Mouse (Mus musculus) megakaryocyte, adult 5-6 weeks (primary cell): ENCODE measurements around the gene Cadm2. TPM values are rescaled to one million over a fixed set of nuclear protein-coding genes. Genes with fewer than 3 reads are reported as not detected.

ENCODE experiments used
- ATAC-seq: 2 replicates; pipeline ENCODE4 v1.8.0; 2016; ENCODE audit warnings: mild to moderate bottlenecking, inconsistent platforms; ENCODE audit not compliant: poor library complexity, severe bottlenecking
- total RNA-seq, 2 experiments: library from RNA; stranded (forward) in 1 of 2; stranded (reverse) in 1 of 2; fragments of 153-499, 151-499 nt in 1 of 2; fragments of 221-1000, 200-1000 nt in 1 of 2; gene quantifications; 2 replicates each; pipeline versions ENCODE4 v1.2.3 to v1.2.4; 2015 to 2017

The Cadm2 gene
- total RNA-seq, 2 experiments from 2014 or later = not detected

DNA sequence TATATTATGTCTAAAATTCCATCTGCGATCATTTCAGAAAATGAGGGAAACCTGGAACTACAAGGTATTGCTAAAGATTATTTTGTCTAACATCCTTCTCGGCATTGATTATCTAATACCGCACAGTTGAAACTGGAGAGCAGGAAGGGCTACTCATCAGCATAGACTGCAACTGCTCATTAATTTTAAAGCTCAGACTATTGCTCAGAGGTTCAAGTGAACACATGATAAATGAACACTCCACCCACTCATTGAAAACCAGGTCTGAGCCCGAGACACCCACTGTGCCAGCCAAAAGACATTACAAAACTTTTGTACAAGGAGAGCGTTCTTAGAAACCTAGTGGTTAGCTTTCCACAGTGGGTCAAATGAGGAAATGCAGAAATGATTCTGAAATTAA, 652.4 kb downstream of the Cadm2 start:
- no peak for ATAC-seq

DNA sequence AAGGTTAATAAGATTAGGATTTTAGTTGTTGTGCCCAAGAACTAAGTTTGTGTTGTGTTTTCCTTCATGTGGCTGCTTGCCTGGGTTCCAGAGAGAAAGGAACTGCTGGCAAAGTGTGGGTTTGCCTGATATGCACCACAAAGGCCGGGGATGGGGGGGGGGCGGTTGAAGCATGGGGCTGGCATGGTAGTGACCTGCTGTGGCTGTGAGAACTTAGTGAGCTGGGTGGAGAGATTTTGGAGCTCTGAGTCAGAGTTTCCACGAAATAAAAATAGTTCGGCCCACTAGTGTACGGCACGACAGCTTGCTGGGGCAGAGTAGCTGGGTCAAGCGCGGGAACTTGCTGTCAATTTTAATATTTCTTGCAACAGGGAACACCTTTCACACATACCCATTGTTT, 653.0 kb downstream of the Cadm2 start:
- ATAC-seq = no peak

DNA sequence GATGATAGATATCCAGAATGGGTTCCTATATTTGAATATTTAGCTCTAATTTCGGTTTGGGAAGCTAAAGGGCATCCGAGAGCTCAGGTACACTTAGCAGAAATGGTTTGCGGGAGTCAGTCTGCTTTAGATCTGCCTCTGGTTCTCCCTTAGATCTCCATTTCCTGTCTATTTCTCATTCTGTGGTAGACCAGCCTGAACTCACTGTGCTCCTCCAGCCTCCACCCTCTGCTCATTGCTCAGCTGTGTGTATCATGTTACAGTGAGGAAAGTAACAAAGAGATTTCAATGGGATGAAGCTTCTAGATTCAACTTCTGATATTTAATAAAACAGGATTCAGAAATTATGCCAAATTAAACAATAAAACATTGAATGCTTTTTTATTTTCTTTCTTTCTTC, 661.6 kb downstream of the Cadm2 start:
- ATAC-seq = no peak

DNA sequence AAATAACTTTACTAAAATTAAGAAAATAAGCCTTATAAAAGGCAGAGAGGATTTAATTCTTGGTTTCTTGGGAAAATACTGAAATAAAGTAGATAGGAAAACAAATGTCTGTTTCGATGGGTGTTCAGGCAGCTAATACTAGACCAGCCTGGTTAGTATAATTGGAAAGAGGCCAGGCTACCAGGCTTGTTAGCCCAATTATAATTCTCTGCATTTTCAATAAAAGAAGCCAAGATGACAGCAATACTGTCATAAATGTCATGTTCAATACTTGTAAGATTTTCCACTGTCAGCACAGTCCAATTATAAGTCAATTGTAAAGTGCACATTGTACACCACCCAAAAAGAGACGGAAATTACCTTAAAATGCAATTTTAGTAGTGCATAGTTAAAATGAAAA, 664.8 kb downstream of the Cadm2 start:
- no peak for ATAC-seq

DNA sequence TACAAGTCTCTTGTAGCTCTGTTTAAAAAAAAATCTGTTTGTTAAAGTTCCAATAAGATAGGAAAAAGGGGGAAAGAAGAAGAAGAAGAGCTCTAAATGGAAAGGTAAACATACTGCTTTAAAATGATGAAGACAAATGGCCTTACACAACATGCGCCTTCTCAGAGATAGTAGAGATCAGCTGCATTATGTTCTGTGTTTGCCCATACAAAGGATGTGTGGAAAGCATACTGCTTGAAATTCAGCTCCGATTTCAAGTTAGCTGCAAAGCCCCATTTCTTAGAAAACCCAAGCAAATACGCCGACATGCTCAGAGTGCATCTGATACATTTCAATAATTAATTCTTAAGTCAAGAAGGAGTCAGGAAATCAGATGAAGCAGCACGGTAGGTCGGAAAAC, 684.4 kb downstream of the Cadm2 start:
- ATAC-seq = no peak

DNA sequence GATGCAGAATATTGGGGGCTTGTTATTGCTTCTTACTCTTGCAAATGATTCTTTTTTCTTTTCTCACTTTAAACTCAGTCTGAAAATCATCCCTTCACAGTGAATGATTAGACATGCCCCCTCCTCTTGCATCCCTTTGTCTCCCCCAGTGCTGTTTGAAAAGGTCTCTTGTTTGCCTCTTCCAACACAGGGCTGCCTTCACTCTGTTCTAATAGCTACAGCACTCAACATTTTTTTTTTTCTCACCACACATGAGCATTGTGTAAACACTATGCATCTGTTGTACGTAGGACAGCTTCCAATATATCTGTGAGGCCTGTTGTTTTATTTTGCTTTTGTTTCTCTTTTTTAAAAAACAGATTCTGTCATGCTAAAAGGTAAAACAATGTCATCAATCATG, 695.2 kb downstream of the Cadm2 start:
- no peak for ATAC-seq

DNA sequence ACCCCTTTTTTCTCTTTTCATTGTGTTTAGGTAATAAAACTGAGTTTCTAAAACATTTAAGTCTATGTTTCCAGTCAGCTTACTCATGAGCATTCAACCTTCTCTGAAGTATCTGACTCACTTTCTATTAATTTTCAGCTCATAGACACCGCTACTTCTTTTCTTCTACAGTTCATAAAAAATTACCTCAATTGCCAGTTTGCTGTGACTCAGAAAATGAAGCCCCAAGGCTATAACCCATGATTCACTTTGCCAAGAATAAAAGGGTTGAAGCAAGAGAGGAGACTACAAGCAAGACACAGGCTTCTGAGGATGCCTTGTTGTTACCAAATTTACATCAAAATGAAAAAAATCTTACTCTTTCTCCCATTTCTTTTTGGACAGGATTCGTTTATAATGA, 698.0 kb downstream of the Cadm2 start:
- no peak for ATAC-seq

DNA sequence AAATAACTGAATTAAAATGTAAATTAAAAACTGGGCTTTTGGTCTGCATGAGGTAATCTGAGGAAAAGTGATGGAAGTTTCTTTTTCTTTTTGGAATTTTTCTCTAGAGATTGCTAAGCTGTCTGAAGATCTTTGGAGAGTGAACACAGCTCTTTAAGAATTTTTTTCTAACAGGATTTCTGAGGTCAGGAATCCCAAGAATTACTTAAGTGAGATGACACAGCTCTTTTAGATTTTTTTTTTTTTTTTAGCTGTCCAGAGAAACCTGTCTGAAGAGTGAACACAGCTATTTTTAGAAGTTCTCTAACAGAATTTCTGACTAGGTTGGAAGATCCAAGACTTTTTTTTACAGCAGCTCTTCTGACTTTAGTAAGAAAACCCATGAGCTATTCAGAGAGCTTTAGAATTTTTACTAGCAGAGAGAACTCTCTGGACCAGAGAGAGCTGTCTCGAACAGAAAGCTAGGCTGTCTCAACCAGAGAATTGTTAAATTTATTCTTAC, 699.2 kb downstream of the Cadm2 start:
- no peak for ATAC-seq

DNA sequence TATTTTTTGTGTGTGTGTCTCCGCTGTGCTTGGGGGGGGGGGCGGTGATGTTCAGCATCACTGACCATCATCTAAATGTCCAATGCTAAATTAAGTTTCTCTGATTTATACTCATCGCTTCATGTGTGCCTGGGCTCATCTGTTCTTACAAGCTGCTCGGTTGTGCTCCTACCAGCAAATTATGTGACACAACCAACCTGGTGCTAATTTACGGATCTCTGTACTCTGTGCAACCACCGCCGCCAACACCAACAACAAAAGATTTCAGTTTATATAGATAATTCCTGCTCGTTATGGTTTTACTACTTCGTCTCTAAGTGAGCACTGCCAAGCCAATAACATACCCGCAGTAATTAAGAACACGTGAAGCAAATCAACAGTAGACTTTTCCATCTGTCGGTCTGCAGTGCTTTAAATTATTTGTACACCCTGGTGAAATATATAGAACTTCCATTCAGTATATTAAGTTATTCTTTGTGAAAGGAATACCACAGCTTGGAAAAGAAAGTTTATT, 700.8 kb downstream of the Cadm2 start:
- ATAC-seq = no peak

GRCm38 (mm10) chr16:66901801-66902200, 718.9 kb downstream of the Cadm2 start:
- ATAC-seq = no peak

GRCm38 (mm10) chr16:66900664-66901063, 720.0 kb downstream of the Cadm2 start:
- ATAC-seq = no peak

DNA sequence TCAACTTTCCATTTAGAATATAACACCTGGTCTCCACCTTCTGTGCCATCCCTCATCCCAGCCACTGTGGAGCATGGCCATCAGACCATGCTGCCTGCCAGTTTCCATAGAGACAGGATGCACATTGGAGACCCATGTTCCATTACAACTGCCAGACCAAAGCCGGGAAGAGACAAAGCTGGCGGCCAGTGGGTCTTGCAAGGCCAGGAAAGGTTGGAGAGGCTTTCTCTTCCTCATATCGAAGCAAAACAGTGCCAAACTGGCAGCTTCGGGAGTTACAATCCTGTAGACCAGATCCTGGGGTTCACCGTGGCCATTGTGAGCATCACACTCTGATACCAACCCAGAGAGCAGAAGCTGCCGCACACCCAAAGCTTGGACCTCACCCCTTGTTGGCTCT, 728.3 kb downstream of the Cadm2 start:
- ATAC-seq = no peak

DNA sequence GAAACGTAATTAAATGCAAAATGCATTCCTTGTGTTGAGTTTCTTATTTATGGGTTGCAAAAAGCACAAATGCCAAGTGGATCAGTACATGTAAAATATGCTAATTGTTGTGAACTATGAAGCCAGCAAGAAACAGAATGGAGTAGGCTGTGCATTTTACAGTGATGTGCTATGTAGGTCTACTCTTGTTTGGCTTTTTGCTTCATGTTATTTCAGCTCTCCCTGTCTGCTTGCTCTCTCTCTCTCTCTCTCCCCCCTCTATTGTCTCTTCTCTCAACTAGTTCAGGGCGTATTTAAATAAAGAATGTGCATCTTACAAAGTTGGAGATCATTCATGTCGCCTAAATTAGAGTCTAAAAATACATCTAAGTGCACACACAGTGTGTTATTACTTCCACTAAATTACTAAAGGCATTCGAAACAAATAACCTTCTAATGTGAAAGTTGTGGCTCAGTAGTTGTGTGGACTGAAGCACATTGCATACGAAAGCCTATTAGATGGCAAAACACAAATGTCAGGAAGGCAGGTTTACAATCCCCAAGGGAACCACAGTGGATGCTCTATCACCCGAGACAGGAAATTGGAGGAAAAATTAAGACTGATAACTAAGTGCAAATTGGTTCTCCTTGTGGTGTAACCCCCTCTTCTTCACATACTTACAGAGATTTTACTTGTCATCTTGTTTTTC, 729.0 kb downstream of the Cadm2 start:
- no peak for ATAC-seq

DNA sequence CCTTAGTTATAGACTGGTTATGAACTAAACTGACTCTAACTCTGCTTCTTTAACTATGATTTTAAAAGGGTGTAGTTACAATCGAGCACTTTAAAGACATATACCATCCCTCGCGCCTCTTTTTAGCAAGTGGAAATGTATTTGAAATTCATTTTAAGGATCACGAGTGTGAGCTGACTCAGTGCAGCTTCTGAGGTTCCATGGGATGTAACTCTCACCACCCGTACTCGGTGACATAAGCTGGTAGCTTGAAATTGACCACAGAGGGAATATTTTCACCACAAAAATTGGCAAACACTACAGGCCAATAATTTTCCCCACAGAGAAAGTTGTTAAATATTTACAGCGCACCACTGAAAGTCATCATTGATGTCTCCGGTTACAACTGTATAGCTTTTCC, 730.8 kb downstream of the Cadm2 start:
- no peak for ATAC-seq

GRCm38 (mm10) chr16:66882597-66882996, 738.1 kb downstream of the Cadm2 start:
- no peak for ATAC-seq

DNA sequence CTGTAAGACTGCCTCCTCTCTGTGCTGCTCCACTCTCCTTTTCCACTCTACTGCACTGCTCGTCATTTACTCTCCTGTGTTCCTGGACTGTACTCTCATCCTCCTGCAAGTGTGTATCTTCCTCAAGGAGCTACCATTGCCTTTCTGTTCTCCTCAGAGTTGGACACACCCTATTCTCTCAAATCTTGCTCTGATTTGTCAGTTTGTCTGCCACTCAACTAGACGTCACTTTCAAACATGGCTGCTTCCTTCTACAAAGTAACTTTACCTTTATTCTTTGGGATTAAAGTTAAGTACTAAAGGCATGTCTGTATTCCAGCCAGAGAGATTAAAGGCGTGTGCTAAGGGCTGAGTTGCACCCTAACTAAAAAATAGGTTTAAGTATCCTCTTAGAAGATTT, 749.5 kb downstream of the Cadm2 start:
- ATAC-seq = no peak

DNA sequence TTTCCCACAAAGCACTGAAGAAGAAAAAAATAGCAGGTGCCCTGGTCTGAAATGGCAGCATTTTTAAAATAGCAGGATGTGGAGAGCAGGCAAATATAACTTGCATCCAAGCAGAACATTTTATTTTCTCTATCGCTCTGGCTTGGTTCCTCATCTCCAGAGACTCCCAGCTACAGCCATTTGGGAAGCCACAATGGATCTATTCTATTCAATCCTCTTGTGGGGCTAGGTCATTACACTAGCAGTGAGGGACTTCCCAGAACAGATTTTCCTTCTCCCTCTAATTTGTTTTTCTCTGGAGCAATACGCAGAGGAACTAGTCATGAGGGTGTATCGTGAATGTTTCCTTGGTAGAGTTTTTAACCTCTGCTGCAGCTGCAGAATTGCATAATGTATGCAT, 769.7 kb downstream of the Cadm2 start:
- ATAC-seq = no peak

DNA sequence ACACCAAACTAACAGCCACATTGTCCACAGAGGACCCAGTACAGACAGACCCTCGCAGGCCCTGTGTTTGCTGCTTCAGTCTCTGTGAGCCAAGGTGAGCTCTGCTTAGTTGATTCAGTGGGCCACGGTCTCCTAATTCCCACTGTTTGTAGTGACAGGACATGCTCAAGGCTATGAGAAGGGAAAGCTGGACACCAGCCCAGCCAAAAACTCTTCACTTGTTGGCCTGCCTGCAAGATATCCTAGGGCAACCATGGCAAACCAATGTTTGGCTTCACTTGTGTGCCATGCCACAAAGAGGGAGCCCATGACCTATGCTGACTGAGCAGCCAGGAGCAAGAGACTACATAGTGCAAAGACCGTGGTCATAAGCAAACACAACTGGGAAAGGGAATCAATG, 795.8 kb downstream of the Cadm2 start:
- ATAC-seq = no peak

DNA sequence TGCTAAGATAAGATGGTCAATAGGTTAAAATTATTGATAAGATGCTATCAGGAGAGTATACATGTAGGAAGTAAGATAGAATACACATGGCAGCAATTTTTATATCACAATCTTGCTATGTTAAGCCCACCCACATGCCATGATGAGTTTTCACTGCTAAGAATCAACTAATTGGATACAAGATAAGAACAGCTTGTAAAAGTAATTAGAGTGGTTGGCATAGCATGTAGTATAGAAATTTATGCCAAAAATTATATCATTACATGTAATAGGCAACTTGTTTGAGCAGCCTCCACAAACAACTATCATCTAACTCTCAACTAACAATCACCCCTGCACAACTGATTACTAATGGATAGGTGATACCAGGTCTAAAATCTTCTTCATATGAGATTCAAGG, 809.2 kb downstream of the Cadm2 start:
- no peak for ATAC-seq

GRCm38 (mm10) chr16:66798204-66798603, 822.5 kb downstream of the Cadm2 start:
- ATAC-seq = no peak

DNA sequence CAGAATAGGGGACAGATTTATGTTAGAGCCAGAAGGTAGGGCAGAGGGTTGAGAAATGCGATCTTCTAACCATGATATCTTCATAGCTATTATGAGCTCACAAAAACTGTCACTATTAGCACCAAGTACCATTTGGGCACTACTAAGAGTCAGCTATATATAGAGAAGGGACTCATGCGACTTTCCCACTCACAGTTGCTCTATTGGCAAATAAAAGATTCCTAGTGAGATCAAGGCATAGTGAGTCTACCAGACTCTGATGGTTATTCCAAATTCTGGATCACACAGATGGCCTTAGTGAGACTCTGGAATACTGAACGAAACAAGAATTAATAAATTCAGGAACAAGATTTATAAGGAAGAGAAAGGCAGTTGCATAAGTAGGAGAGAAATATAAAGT, 827.6 kb downstream of the Cadm2 start:
- no peak for ATAC-seq

DNA sequence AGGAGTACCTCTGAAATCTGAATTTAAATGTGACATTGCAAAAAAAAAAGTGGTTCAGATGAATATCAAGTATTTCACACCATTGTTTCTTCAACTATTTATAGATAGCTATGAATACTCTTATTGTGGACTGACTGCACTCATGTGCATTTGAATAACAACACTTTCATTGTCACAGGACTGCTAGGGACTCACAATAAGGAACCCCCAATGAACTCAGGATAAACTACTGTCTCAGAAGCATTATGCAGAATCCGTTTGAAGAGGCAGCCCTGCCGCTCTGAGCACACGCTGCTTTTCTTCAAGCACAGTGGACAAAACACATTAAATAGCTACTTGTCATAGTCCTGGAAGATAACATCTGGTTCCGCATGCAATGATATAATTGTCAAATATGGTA, 848.8 kb downstream of the Cadm2 start:
- no peak for ATAC-seq

DNA sequence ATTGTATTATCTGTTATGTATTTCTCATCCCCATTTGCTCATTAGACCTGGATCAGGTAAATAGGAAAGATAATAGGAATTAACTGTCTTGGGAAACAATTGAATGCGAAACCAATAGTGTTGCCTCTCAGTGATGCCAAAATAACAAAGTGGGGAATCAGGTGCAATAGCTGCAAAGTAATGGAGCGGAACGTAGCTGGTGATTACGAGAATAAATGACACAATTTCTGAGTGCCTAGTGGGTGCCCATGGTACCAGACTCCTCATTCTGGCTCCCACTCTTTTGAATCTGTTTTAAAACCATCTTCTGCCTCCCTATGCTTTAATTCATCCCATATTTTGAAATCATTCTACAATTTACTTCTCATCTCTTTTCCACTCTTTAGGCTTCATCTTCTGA, 851.2 kb downstream of the Cadm2 start:
- ATAC-seq = no peak
